Mouse (Mus musculus) ES-Bruce4 (cell line): ENCODE results near the gene Med25. TPM values are rescaled to one million over a fixed set of nuclear protein-coding genes. Genes with fewer than 3 reads are reported as not detected.

Source experiments
- H3K27ac ChIP-seq: 2 replicates; pipeline ENCODE4 v1.5.1; 2012; ENCODE audit warnings: low read length, inconsistent platforms; ENCODE audit not compliant: insufficient read depth
- H3K27me3 ChIP-seq: 2 replicates; pipeline ENCODE4 v1.6.1; 2012; ENCODE audit warnings: mild to moderate bottlenecking, low read length, inconsistent platforms; ENCODE audit not compliant: control insufficient read depth, poor library complexity, insufficient read depth, severe bottlenecking
- H3K36me3 ChIP-seq: 2 replicates; pipeline ENCODE4 v1.6.1; 2012; ENCODE audit warnings: inconsistent platforms, mild to moderate bottlenecking, low read length, moderate library complexity; ENCODE audit not compliant: control insufficient read depth, poor library complexity, insufficient read depth, severe bottlenecking
- H3K4me1 ChIP-seq: one replicate; pipeline ENCODE4 v1.8.1; 2011; ENCODE audit warnings: low read length; ENCODE audit not compliant: control insufficient read depth, insufficient read depth
- H3K4me3 ChIP-seq: 2 replicates; pipeline ENCODE4 v1.5.1; 2011; ENCODE audit warnings: low read depth, mild to moderate bottlenecking, low read length
- H3K9ac ChIP-seq: 2 replicates; pipeline ENCODE4 v1.6.1; 2012; ENCODE audit warnings: low read depth, mild to moderate bottlenecking, inconsistent platforms; ENCODE audit not compliant: poor library complexity, severe bottlenecking
- H3K9me3 ChIP-seq: replicated peaks from 2 replicates; pipeline ENCODE4 v1.6.1; 2012; ENCODE audit warnings: mild to moderate bottlenecking, low read length, inconsistent platforms; ENCODE audit not compliant: control insufficient read depth, poor library complexity, insufficient read depth, severe bottlenecking
- CTCF ChIP-seq: IDR thresholded peaks from one replicate; pipeline ENCODE4 v1.8.1; 2011; ENCODE audit warnings: low read depth, low read length
- EP300 ChIP-seq: IDR thresholded peaks from 2 replicates; pipeline ENCODE4 v1.6.1; 2011; ENCODE audit warnings: low read depth, low read length; ENCODE audit not compliant: insufficient read depth
- POLR2A ChIP-seq: IDR thresholded peaks from one replicate; pipeline ENCODE4 v1.8.1; 2011; ENCODE audit warnings: low read length; ENCODE audit not compliant: insufficient read depth
- polyA plus RNA-seq: library from polyadenylated mRNA; stranded (reverse); fragments of >200 nt; gene quantifications from 2 replicates; pipeline ENCODE4 v1.2.4, GENCODE M21; 2011; ENCODE audit warnings: low read depth; ENCODE audit not compliant: missing spikeins, insufficient read depth, insufficient read length

Gene Med25
- polyA plus RNA-seq, 1 experiment = 54.0 TPM

DNA sequence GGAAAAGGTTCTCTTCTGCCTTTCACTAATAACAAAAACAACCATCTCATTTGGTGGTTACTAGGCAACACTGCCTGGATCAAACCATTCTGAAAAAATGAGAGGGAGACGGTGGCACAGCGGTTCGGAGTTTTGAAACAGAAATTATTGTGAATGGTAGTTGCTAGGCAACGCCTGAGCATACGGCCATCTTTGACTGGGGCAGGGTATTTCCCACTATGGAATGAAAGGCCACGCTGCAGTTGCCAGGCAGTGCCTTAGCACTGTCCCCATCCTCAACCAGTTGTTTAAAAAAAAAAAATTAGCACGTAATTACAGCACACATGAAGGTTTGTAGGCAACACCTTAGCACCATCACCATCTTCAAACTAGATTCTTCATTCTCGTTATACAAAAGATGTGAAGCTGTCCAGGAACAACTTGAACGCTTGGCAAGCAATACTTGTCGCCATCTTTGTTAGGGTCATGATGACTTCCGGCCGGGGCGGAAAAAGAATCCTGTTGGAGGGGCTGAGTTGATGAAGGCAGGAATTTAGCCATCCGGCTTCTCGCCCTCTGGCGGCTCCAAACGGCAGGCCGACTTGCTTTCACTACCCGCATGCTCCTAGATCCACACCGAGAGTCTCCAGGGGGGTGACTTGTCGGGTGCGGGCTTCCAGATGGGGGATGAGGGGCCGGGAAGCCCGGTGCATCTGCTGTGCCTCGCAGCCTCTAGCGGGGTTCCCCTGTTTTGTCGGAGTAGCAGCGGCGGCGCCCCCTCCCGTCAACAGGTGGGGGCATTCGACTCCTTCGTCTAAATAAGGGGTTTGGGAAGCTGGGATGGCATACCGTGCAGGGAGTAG is 3.3 kb upstream of the Med25 start, which contains the start of gene Fuz:
TSS of gene Fuz (plus strand) at position 487 of the 842 bp plus-strand sequence.
- Histone ChIP-seq H3K4me3 (peak within 1 kb of the TSS; percentile 80), H3K27ac (peak within 1 kb of the TSS; percentile 52), H3K9me3 (no peaks in the 10 kb centered on the region), H3K36me3 (no peaks in the 10 kb centered on the region), H3K27me3 (no peaks in the 10 kb centered on the region), H3K9ac (peak within 1 kb of the TSS; percentile 88), H3K4me1 (peaks cover 3% of the 10 kb centered on the region)
- no peak for TF ChIP-seq POLR2A
- TF ChIP-seq EP300 = no peak
- peak; percentile 30 for TF ChIP-seq CTCF

DNA sequence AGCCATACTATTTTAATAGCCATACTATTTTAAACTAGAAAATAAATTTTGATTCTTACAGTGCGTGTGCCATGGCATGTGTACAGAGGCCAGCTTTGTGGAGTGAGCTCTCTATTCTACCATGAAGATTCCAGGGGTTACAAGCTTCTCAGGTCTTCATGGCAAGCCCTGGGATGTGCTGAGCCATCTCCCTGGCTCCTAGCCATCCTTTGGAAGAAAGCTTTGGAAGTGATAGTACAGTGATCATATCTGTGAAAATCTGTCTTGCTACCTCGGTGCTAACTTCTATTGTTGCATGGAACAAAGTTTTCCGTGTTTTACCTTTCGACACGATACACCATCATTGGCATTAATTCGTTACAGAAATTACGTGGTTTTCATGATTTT is 2.7 kb upstream of the Med25 start:
- H3K27ac ChIP-seq = no peak overlapping the region
- H3K36me3 ChIP-seq = no peaks in the 10 kb centered on the region
- H3K27me3 ChIP-seq = no peaks in the 10 kb centered on the region
- TF ChIP-seq CTCF (no peak), POLR2A (no peak), EP300 (no peak)
- peaks cover 3% of the 10 kb centered on the region for H3K4me1 ChIP-seq
- H3K9ac ChIP-seq = no peak overlapping the region
- H3K9me3 ChIP-seq = no peaks in the 10 kb centered on the region
- no peak overlapping the region for H3K4me3 ChIP-seq

DNA sequence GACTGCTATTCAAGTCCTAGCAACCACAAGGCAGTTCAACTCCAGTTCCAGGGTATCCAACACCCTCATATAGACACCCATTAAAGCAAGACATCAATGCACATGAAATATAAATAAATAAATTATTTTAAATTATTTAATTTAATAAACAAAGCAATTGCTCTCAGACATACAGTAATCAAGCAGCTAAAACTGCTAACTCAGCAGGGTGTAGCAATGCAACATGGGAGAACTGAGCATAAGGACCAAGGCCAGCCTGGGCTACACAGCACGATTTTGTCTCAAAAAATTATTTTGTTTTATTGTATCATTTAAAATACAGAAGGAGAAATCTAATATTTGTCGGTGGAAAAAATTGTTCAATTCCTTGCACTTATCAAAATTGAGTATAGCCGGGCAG is 1.7 kb upstream of the Med25 start:
- Histone ChIP-seq H3K27ac (no peak overlapping the region), H3K4me1 (peaks cover 3% of the 10 kb centered on the region)
- TF ChIP-seq EP300 (no peak), POLR2A (no peak), CTCF (no peak)

DNA sequence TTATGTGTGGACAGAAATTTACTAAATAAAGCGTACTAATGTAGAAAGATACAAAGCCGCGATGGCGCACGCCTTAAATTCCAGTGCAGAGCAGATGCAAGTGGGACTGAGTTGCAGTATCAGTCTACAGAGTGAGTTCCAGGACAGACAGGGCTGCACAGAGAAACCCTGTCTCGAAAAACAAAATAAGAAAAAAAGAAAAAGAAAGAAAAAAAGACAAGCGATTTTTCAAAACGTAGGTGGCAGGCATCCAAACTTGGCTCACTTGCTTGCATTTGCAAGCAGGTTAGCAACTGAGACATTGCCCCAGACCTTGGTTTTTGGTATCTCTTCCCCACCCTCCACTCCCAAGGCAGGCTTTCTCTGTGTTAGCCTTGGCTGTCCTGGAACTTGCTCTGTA is 685 bp upstream of the Med25 start:
- H3K4me3 ChIP-seq = no peak overlapping the region
- peaks cover 3% of the 10 kb centered on the region for H3K4me1 ChIP-seq
- no peaks in the 10 kb centered on the region for H3K9me3 ChIP-seq
- no peak overlapping the region for H3K27ac ChIP-seq
- H3K27me3 ChIP-seq = no peaks in the 10 kb centered on the region
- H3K36me3 ChIP-seq = peaks cover 10% of the 10 kb centered on the region
- H3K9ac ChIP-seq = no peak overlapping the region
- TF ChIP-seq EP300 = no peak
- TF ChIP-seq POLR2A = no peak
- TF ChIP-seq CTCF = no peak

More for the DNA sequence above, 1.7 kb upstream of the Med25 start:
- Histone ChIP-seq H3K27me3 (no peaks in the 10 kb centered on the region), H3K36me3 (peaks cover 3% of the 10 kb centered on the region; the same call in 1 of the 2 replicates), H3K9me3 (no peaks in the 10 kb centered on the region), H3K9ac (no peak overlapping the region), H3K4me3 (no peak overlapping the region)

DNA sequence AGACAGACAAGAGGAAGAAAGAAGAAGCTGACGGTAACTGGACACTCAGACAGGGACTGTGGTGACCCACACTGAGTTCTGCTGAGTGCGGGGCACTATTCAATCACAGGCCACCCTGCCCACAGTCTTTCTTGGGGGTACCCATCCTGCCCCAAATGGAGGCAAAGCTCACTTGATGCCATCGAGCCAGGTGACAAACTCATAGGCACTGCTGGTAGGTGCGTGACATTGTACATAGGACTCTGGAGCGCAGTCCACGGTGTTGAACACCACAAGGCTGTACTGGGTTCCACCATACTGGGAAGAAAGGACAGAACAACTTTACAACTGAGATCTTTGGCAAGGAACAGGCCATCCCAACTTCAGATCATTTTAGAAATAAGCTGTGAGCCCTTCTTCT is 901 bp downstream of the Med25 start:
- Histone ChIP-seq H3K27ac (no peak overlapping the region; the same call in 1 of the 2 replicates), H3K27me3 (no peaks in the 10 kb centered on the region), H3K4me1 (peaks cover 3% of the 10 kb centered on the region), H3K36me3 (peaks cover 10% of the 10 kb centered on the region), H3K4me3 (peak overlapping the region; percentile 94), H3K9me3 (no peaks in the 10 kb centered on the region), H3K9ac (peak overlapping the region; percentile 82)
- TF ChIP-seq EP300 = no peak
- TF ChIP-seq POLR2A = no peak
- TF ChIP-seq CTCF = no peak

- no peak overlapping the region for H3K9ac ChIP-seq
- no peak for TF ChIP-seq EP300
- TF ChIP-seq CTCF = no peak
- no peak for TF ChIP-seq POLR2A
- peaks cover 3% of the 10 kb centered on the region for H3K4me1 ChIP-seq
- no peak overlapping the region for H3K4me3 ChIP-seq
- H3K36me3 ChIP-seq = peaks cover 10% of the 10 kb centered on the region
- H3K27me3 ChIP-seq = no peaks in the 10 kb centered on the region
- no peak overlapping the region for H3K27ac ChIP-seq
- H3K9me3 ChIP-seq = no peaks in the 10 kb centered on the region
Measured at GRCm38 (mm10) chr7:44890737-44891136, 1.8 kb downstream of the Med25 start.
